Mouse (Mus musculus) mammary gland, adult 2 months (tissue): ENCODE measurements around the gene Piwil4. TPM values are rescaled to one million over a fixed set of nuclear protein-coding genes. Genes with fewer than 3 reads are reported as not detected.

ENCODE experiments used
- polyA plus RNA-seq: library from polyadenylated mRNA; depleted of rRNA; stranded (reverse); fragments of >200 nt; gene quantifications from 2 replicates; pipeline ENCODE4 v1.2.3, GENCODE M21; 2012; ENCODE audit warnings: low replicate concordance; rRNA removed

Gene Piwil4
- 0.25 and 0.50 TPM in 2 replicates for polyA plus RNA-seq

GRCm38 (mm10) chr9:14740151-14740924 is at the start of gene Piwil4:
Gene Piwil4, minus strand, starts transcription at chr9:14740733.

GRCm38 (mm10) chr9:14784039-14785002 is 43.8 kb upstream of the Piwil4 start, which contains the start of the genes Mre11a and Ankrd49:
Gene Mre11a, plus strand, starts transcription at chr9:14784654.
Gene Ankrd49, minus strand, starts transcription at chr9:14784856.

GRCm38 (mm10) chr9:14770803-14771471 is 30.4 kb upstream of the Piwil4 start, which contains the start of gene 1700012B09Rik:
Gene 1700012B09Rik, minus strand, starts transcription at chr9:14771030.

GRCm38 (mm10) chr9:14752001-14752522 is 11.5 kb upstream of the Piwil4 start, which contains the start of gene Fut4:
Gene Fut4, minus strand, starts transcription at chr9:14752393.

Other genes starting within 250 kb of the Piwil4 start
- 0.19 and 0.34 TPM in 2 replicates for gene Kdm4d, start 240.3 kb downstream of the Piwil4 start, polyA plus RNA-seq
- gene Cwc15, start 240.1 kb downstream of the Piwil4 start, polyA plus RNA-seq: 4.8 and 11.4 TPM in 2 replicates
- 40.1 and 73.9 TPM in 2 replicates for gene Amotl1, start 95.7 kb downstream of the Piwil4 start, polyA plus RNA-seq
- gene Fut4, start 11.7 kb upstream of the Piwil4 start, polyA plus RNA-seq: 1.4 and 3.4 TPM in 2 replicates
- gene 1700012B09Rik, start 30.3 kb upstream of the Piwil4 start, polyA plus RNA-seq: not detected in 2 replicates
- 2.7 and 6.7 TPM in 2 replicates for gene Mre11a, start 43.9 kb upstream of the Piwil4 start, polyA plus RNA-seq
- 3.6 and 8.4 TPM in 2 replicates for gene Ankrd49, start 44.1 kb upstream of the Piwil4 start, polyA plus RNA-seq
- 2.8 and 2.9 TPM in 2 replicates for gene Gpr83, start 119.5 kb upstream of the Piwil4 start, polyA plus RNA-seq
- 19.6 and 30.6 TPM in 2 replicates for gene Izumo1r, start 163.2 kb upstream of the Piwil4 start, polyA plus RNA-seq